Mouse (Mus musculus) lung, embryonic 14.5 days (tissue): ENCODE results near the gene Fgfr2. TPM values are rescaled to one million over a fixed set of nuclear protein-coding genes. Genes with fewer than 3 reads are reported as not detected.

Source experiments
- ATAC-seq: fragments of 200-750 bp; cut with Nextera tagmentation; 2 replicates; pipeline ENCODE4 v1.8.0; 2017; ENCODE audit warnings: mild to moderate bottlenecking, moderate TSS enrichment, moderate library complexity; ENCODE audit not compliant: insufficient read depth
- DNase-seq: peaks from one replicate; pipeline ENCODE4 v3.0.0-alpha.2; 2015
- H3K27ac ChIP-seq: fragments of 300-500 bp; sonication (generic); 2 replicates; pipeline ENCODE4 v1.5.1; 2014; ENCODE audit warnings: low read depth, mild to moderate bottlenecking, moderate library complexity
- H3K27me3 ChIP-seq: fragments of 300-500 bp; sonication (generic); 2 replicates; pipeline ENCODE4 v1.6.1; 2014; ENCODE audit warnings: low read length, control low read depth; ENCODE audit not compliant: insufficient read depth
- H3K36me3 ChIP-seq: fragments of 300-500 bp; sonication (generic); 2 replicates; pipeline ENCODE4 v1.6.1; 2014; ENCODE audit warnings: control low read depth; ENCODE audit not compliant: insufficient read depth
- H3K4me1 ChIP-seq: fragments of 300-500 bp; sonication (generic); 2 replicates; pipeline ENCODE4 v1.6.1; 2014; ENCODE audit warnings: antibody characterized with exemption, control low read depth; ENCODE audit not compliant: insufficient read depth
- H3K4me2 ChIP-seq: fragments of 300-500 bp; sonication (generic); 2 replicates; pipeline ENCODE4 v1.6.1; 2014; ENCODE audit warnings: mild to moderate bottlenecking
- H3K4me3 ChIP-seq: fragments of 300-500 bp; sonication (generic); 2 replicates; pipeline ENCODE4 v1.5.1; 2014; ENCODE audit warnings: low read depth, low read length
- H3K9ac ChIP-seq: fragments of 300-500 bp; sonication (generic); 2 replicates; pipeline ENCODE4 v1.6.1; 2014
- H3K9me3 ChIP-seq: fragments of 300-500 bp; sonication (generic); 2 replicates; pipeline ENCODE4 v1.6.1; 2016; ENCODE audit warnings: low read depth, low read length, control low read depth
- CTCF ChIP-seq: IDR thresholded peaks from 2 replicates; pipeline ENCODE4 v1.5.1; 2016; ENCODE audit warnings: antibody characterized with exemption, low read depth
- WGBS: fragments of 180-500 bp; shearing (Covaris S2); extraction: QIAGEN DNeasy Blood & Tissue Kit; methylation state at CpG from one replicate; pipeline ENCODE4 v1.1.7; 2014; 5-methylcytosine and 5-hydroxymethylcytosine counted together
- polyA plus RNA-seq: library from polyadenylated mRNA; unstranded; fragments of >200 nt; fragmentation: Nextera tagmentation; extraction: Ambion mirVana; gene quantifications from 2 replicates; pipeline ENCODE4 v1.2.1, GENCODE M21; 2014

Fgfr2 gene
- polyA plus RNA-seq, 1 experiment from 2014 or later, result 179 TPM

DNA sequence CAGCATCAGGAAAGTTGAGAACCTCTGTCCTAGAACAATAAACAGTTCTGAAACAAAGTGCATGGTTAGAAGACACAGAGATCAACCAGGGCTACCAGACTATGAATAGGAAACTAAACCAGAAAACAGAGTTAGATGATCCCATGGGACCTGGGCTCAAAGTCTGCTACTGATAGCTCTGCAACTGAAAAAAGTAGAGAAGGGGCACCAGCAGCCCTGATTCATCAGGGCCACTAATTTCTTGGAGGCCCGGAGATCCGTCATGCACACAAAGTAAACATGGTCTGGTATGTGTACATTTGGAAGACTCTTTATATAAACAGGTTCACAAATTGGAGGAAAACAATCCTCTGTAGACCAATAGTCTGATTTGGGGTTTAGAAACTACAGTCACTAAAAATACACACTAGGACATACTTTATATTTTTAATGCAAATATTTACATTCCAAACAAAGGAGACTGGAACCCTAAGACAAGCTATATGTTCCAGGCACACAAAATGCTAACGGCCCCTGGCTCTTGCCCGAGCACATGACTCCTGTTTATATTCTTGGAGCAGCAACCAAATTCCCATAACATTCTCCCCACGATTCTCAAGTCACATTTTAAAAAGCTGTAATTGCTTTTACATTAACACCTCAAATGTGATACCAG lies 814.5 kb downstream of the Fgfr2 start:
- H3K4me2 ChIP-seq, result no peak overlapping the region
- DNase-seq (peak; percentile 87), ATAC-seq (peak; percentile 76)
- H3K9me3 ChIP-seq, result no peaks in the 10 kb centered on the region
- no peak overlapping the region for H3K9ac ChIP-seq
- WGBS, result 9% methylated on average over 5 of the region's 5 CpGs
- peaks cover 44% of the 10 kb centered on the region for H3K4me1 ChIP-seq
- H3K27me3 ChIP-seq, result no peaks in the 10 kb centered on the region
- no peak for TF ChIP-seq CTCF
- peak overlapping the region; percentile 61; the same call in 1 of the 2 replicates for H3K27ac ChIP-seq
- no peak overlapping the region for H3K4me3 ChIP-seq
- no peaks in the 10 kb centered on the region for H3K36me3 ChIP-seq

DNA sequence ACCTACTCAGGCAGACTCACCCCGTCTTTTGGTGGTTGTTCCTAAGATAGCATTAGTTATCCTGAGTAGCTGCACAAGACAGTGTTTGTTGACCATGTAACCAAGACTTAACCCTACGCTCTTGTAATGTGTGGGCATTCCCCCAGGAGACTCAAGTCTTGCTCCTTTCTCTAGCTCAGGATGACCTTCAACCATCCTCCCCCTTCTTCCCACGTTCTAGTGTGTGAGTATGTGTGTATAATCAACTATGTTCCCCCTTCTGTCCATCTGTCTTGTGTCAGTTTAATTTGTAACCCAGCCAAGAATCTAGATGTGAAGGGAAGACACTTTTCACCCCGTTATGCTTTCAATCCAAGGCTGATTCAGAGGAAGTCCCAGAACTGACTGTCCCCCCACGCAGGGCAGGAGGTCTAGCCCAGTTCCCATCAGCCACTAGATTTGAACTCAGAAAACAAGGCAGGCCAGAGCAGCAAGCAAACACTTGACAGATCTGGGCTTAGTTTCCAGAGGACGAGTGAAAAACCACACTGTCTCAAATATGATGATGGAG lies 815.4 kb downstream of the Fgfr2 start:
- TF ChIP-seq CTCF, result no peak
- no peaks in the 10 kb centered on the region for H3K36me3 ChIP-seq
- no peaks in the 10 kb centered on the region for H3K27me3 ChIP-seq
- no peak overlapping the region for H3K9ac ChIP-seq
- H3K27ac ChIP-seq, result peak overlapping the region; percentile 61; the same call in 1 of the 2 replicates
- no peaks in the 10 kb centered on the region for H3K9me3 ChIP-seq
- H3K4me3 ChIP-seq, result no peak overlapping the region
- 35% methylated on average over 6 of the region's 6 CpGs for WGBS
- 0 out of 2 replicates have a peak, but pooled peaks have one; percentile 19 for ATAC-seq
- H3K4me2 ChIP-seq, result no peak overlapping the region
- DNase-seq, result peak; percentile 68
- peaks cover 42% of the 10 kb centered on the region for H3K4me1 ChIP-seq

DNA sequence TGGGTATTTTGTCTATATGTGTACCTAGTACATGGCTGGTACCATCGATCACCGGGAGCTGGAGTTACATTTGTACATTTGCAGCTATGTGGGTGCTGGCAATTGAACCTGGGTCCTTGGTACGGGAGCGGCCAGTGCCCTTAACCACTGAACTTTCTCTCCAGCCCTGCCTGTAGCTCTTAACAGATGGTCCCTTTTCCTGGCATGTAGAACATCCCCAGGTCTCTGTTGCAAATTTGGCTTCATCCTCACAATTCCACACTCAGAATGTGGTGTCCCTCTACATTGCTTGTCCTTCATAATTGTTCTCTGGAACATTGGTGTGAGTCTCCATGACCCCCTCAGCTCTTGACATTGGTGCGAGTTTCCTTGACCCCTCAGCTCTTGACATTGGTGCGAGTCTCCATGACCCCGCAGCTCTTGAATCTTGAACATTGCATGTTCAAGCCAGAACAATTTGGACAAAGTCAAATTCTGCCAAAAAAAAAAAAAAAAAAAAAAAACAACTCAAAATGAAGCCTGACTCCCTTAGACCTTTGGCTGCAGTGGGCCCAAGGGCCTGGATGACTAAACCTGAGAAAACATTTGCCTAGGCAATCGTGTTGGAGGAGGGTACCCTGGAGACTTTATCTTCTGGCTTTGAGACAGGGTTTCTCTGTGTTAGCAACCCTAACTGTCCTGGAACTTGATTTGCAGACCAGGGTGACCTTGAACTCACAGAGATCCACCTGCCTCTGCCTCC lies 816.3 kb downstream of the Fgfr2 start:
- Histone ChIP-seq H3K4me3 (no peak overlapping the region), H3K27ac (no peak overlapping the region), H3K27me3 (no peaks in the 10 kb centered on the region), H3K9ac (no peak overlapping the region), H3K9me3 (no peaks in the 10 kb centered on the region), H3K4me2 (no peak overlapping the region), H3K4me1 (peaks cover 47% of the 10 kb centered on the region), H3K36me3 (no peaks in the 10 kb centered on the region)
- no peak for TF ChIP-seq CTCF
- ATAC-seq (no peak), DNase-seq (no peak)
- 95% methylated on average over 8 of the region's 8 CpGs for WGBS

DNA sequence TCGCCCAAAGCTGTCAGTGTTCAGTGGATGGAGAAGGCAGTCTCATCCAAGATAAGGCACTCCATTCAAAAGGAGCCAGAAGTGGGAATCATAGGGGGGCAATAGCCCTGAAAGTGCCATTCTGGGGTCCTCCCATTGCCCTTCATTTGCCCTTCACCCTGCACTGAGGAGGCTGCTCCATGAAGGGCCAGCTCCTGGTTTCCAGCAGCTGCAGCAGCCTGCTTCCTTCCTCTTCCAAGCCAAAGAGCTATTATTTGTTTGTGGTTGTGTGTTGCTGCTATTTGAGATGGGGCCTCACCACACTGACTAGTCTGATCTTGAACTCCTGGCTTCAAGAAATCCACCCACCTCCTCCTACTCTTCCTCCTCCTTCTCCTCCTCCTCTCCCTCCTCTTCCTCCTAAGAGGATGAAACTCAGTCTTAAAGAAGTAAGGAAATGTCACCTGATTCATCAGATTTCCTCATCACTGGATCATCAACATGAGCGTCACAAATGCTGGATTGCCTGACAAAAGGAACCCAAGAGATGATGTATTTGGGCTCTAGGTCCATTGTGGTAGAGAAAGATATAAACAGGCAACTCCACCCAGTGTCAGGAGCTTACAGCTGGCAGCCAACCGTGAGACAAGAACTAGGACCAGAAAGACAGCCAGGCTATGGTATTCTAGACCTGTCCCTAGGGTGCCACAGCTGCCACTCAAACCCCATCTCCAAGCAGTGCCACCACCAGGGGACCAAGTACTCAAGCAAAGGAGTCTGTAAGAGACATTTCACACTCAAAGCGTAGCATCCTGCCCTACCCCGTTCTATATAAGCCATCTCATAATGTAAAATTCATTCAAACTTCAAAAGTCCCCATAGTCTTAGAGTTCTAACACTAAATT lies 817.4 kb downstream of the Fgfr2 start:
- H3K27me3 ChIP-seq, result no peaks in the 10 kb centered on the region
- DNase-seq, result no peak
- H3K4me1 ChIP-seq, result peaks cover 49% of the 10 kb centered on the region
- no peak for ATAC-seq
- no peak overlapping the region for H3K27ac ChIP-seq
- no peak overlapping the region for H3K4me2 ChIP-seq
- no peaks in the 10 kb centered on the region for H3K36me3 ChIP-seq
- no peak for TF ChIP-seq CTCF
- 71% methylated on average over 5 of the region's 5 CpGs for WGBS
- no peaks in the 10 kb centered on the region for H3K9me3 ChIP-seq
- no peak overlapping the region for H3K9ac ChIP-seq
- no peak overlapping the region for H3K4me3 ChIP-seq

DNA sequence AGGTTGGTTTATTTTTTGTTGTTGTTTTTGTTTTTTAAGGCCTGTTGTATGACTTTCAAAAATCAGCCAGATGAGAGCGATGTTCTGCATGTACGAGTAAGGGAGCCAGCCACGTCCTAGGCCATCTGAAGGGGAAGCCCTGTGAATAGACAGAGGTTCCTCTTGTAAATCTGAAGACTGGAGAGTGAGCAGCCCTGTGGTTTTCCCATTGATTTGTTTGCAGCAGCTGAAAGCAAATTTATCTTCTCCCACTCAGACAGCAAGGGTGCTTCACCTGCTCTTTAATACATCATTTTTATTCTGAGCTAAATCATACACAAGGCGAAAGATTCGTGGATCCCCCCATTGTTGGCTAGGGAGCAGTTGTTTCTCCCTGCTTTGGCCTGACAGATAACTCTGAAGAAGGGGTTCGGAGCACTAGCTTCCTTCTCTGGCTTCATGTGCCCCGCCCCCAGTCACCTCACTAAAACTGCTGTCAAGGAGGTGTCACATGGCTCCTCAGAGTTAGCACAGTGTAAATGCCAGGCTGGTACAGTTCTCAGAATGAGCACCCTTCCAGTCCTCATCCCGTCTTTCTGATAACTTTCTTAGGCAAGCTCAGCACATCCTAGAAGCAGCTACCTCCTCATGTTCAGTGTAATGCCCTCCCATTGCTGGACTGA lies 818.6 kb downstream of the Fgfr2 start:
- DNase-seq (no peak), ATAC-seq (no peak)
- Histone ChIP-seq H3K9ac (no peak overlapping the region), H3K4me3 (no peak overlapping the region), H3K9me3 (no peaks in the 10 kb centered on the region), H3K27me3 (no peaks in the 10 kb centered on the region), H3K27ac (no peak overlapping the region), H3K36me3 (no peaks in the 10 kb centered on the region), H3K4me2 (no peak overlapping the region), H3K4me1 (peaks cover 47% of the 10 kb centered on the region)
- WGBS, result 58% methylated on average over 8 of the region's 8 CpGs
- TF ChIP-seq CTCF, result no peak

DNA sequence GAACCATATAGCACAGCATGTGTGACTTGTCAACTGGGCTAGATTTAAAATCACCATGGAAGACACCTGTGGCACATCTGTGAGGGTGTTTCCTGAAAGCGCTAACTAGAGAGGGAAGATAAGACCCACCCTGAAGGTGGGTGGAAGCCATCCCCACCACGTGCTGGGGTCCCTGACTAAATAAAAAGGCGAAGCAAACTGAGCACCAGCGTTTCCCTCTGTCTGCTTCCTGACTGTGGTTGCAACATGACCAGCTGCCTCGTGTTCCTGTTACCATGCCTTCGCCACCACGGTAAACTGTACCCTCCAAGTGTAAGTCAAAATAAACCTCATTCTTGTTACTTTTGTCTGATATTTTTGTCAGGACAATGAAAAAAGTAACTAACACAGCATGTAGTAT lies 819.2 kb downstream of the Fgfr2 start:
- DNase-seq (no peak), ATAC-seq (no peak)
- no peak overlapping the region for H3K4me2 ChIP-seq
- no peaks in the 10 kb centered on the region for H3K36me3 ChIP-seq
- H3K27me3 ChIP-seq, result no peaks in the 10 kb centered on the region
- H3K27ac ChIP-seq, result 0 out of 2 replicates have a peak overlapping the region, but pooled peaks have one; percentile 22
- no peaks in the 10 kb centered on the region for H3K9me3 ChIP-seq
- H3K4me1 ChIP-seq, result peaks cover 44% of the 10 kb centered on the region
- H3K4me3 ChIP-seq, result no peak overlapping the region
- no peak overlapping the region for H3K9ac ChIP-seq
- WGBS, result 42% methylated on average over 7 of the region's 7 CpGs
- TF ChIP-seq CTCF, result no peak
